Mouse (Mus musculus): ENCODE data around the gene Ggnbp2. TPM values are rescaled to one million over a fixed set of nuclear protein-coding genes. Genes with fewer than 3 reads are reported as not detected.

The Ggnbp2 gene
- polyA plus RNA-seq, 1 experiment = 24.8 TPM

DNA sequence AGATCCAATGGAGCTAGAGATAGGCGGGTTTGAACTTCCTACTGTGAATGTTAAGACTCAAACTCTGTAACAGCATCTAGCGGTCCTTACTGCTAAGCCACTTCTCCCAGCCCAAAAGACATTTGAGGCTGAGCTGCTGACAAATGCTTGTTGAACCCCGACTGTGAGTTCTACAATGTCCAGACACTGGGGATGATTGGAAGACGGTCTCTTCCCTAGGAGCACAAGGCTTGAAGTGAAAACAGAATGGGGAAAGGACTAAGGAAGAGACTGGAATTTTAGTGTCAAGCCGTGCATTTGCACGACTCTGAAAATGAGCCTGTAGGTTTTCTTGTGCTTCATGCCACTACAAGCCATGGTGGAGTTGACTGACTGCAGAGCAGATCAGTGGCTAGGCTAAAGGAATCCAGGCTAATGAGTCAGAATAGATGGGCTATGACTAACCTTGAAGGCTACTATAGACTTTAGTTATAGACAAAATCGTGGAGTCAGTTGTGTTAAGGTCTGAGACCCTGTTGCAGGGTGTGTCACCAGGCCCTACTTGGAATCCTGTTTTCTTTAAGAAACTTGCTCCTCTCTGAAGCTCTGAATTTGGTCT is 46.2 kb upstream of the Ggnbp2 start:
- Histone ChIP-seq H3ac (ENCODE audit: control insufficient read depth, insufficient read length) (peak overlapping the region; percentile 41), H3K79me2 (ENCODE audit: control insufficient read depth, insufficient read depth) (peaks cover 8% of the 10 kb centered on the region), H3K27me3 (ENCODE audit: control insufficient read depth, insufficient read depth, insufficient read length) (no peaks in the 10 kb centered on the region), H3K4me3 (peak overlapping the region; percentile 54), H3K36me3 (ENCODE audit: control insufficient read depth, insufficient read depth) (no peaks in the 10 kb centered on the region), H3K4me2 (ENCODE audit: low read depth) (peak overlapping the region; percentile 68)
- TF ChIP-seq POLR2A (IDR thresholded peaks at IDR 0.05; ENCODE audit: insufficient read length, low read depth) (no peak), TCF3 (IDR thresholded peaks at IDR 0.05; ENCODE audit: insufficient read length, low read depth) (no peak), E2F4 (IDR thresholded peaks at IDR 0.05; ENCODE audit: insufficient read depth) (no peak), CEBPB (IDR thresholded peaks at IDR 0.05; ENCODE audit: insufficient read depth, poor library complexity, severe bottlenecking) (no peak), MYOG (IDR thresholded peaks at IDR 0.05; ENCODE audit: control insufficient read depth in 1 of 3, insufficient read depth in 1 of 3, insufficient read length in 2 of 3, low read depth in 2 of 3) (no peak), REST (IDR thresholded peaks at IDR 0.05; ENCODE audit: insufficient read depth, insufficient read length) (no peak), TCF12 (IDR thresholded peaks at IDR 0.05; ENCODE audit: insufficient read depth, poor library complexity, severe bottlenecking) (no peak), MAX (IDR thresholded peaks at IDR 0.05; ENCODE audit: low read depth) (no peak), POLR2AphosphoS2 (IDR thresholded peaks at IDR 0.05; ENCODE audit: insufficient read length, low read depth) (no peak), SRF (IDR thresholded peaks at IDR 0.05; ENCODE audit: control insufficient read depth, insufficient read length, low read depth) (no peak), USF1 (IDR thresholded peaks at IDR 0.05; ENCODE audit: low read depth) (no peak), MYOD1 (IDR thresholded peaks at IDR 0.05; ENCODE audit: control insufficient read depth in 1 of 3, insufficient read length in 2 of 3, low read depth in 2 of 3) (no peak)

DNA sequence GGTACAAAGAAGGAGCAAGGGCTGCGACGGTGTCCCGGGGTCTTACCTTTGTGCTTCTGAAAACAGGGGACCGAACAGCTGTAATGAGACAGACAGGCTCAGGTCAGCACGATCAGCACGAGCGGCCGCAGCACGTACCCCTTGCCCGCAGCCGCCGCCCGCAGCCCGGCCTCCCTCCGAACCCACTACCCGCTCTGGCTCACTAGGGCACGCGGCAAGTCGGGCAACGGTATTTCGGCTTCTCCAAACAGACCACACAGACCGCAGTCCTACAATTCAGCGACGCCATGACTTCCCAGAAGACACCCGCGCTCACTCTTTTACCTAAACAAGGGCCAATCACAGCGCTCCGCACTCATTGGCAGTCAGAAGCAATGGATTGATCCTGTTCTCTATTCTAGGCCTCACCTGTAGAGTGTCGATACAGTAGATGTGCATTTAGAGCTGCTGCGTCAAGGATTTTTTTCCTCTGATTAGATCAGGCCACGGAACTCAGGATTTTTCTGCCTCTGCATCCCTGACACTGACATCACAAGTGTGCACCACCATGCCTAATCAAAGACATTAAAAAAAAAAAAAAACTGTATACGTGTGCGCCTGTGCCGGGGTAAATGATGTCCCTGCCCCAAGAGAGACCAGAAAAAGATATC is 45.6 kb upstream of the Ggnbp2 start, which contains the start of gene Znhit3:
Znhit3 (minus strand) TSS at position 314 of the 650 bp plus-strand sequence.
- peak within 1 kb of the TSS; percentile 80 for H3K4me2 ChIP-seq (ENCODE audit: low read depth)
- TF ChIP-seq POLR2AphosphoS2 (IDR thresholded peaks at IDR 0.05; ENCODE audit: insufficient read length, low read depth) = peak; percentile 69
- no peak for TF ChIP-seq CEBPB (IDR thresholded peaks at IDR 0.05; ENCODE audit: insufficient read depth, poor library complexity, severe bottlenecking)
- no peak for TF ChIP-seq MYOG (IDR thresholded peaks at IDR 0.05; ENCODE audit: control insufficient read depth in 1 of 3, insufficient read depth in 1 of 3, insufficient read length in 2 of 3, low read depth in 2 of 3)
- no peak for TF ChIP-seq MAX (IDR thresholded peaks at IDR 0.05; ENCODE audit: low read depth)
- peak in 1 of 3 experiments; percentile 1 for TF ChIP-seq MYOD1 (IDR thresholded peaks at IDR 0.05; ENCODE audit: control insufficient read depth in 1 of 3, insufficient read length in 2 of 3, low read depth in 2 of 3)
- TF ChIP-seq POLR2A (IDR thresholded peaks at IDR 0.05; ENCODE audit: insufficient read length, low read depth) = peak; percentile 67
- TF ChIP-seq REST (IDR thresholded peaks at IDR 0.05; ENCODE audit: insufficient read depth, insufficient read length) = no peak
- TF ChIP-seq E2F4 (IDR thresholded peaks at IDR 0.05; ENCODE audit: insufficient read depth) = peak; percentile 86
- no peak for TF ChIP-seq TCF3 (IDR thresholded peaks at IDR 0.05; ENCODE audit: insufficient read length, low read depth)
- peak; percentile 89 for TF ChIP-seq SRF (IDR thresholded peaks at IDR 0.05; ENCODE audit: control insufficient read depth, insufficient read length, low read depth)

DNA sequence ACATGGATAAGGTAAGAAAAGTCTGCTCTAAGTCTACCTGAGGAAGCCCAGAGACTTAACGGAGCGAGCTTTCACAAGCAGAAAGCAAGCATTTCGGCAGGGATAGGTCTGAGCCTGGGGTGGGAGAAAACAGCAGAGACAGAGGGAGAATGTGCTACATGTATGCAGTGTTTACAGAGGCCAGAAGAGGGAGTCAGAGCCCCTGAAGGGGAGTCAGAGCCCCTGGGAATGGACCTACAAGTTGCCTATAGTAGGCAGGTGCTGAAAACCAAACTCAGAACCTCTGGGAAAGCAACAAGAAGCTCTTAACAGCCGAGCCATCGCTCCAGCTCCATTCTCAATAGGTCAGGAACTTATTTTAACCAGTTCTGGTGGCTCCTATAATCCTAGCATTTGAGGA is 44.1 kb upstream of the Ggnbp2 start:
- Histone ChIP-seq H3K36me3 (ENCODE audit: control insufficient read depth, insufficient read depth) (no peaks in the 10 kb centered on the region), H3K4me2 (ENCODE audit: low read depth) (no peak overlapping the region), H3K79me2 (ENCODE audit: control insufficient read depth, insufficient read depth) (peaks cover 8% of the 10 kb centered on the region), H3K27me3 (ENCODE audit: control insufficient read depth, insufficient read depth, insufficient read length) (no peaks in the 10 kb centered on the region), H3K4me3 (no peak overlapping the region), H3ac (ENCODE audit: control insufficient read depth, insufficient read length) (no peak overlapping the region)
- TF ChIP-seq REST (IDR thresholded peaks at IDR 0.05; ENCODE audit: insufficient read depth, insufficient read length) (no peak), SRF (IDR thresholded peaks at IDR 0.05; ENCODE audit: control insufficient read depth, insufficient read length, low read depth) (no peak), MAX (IDR thresholded peaks at IDR 0.05; ENCODE audit: low read depth) (no peak), POLR2AphosphoS2 (IDR thresholded peaks at IDR 0.05; ENCODE audit: insufficient read length, low read depth) (no peak), POLR2A (IDR thresholded peaks at IDR 0.05; ENCODE audit: insufficient read length, low read depth) (no peak), TCF3 (IDR thresholded peaks at IDR 0.05; ENCODE audit: insufficient read length, low read depth) (no peak), CEBPB (IDR thresholded peaks at IDR 0.05; ENCODE audit: insufficient read depth, poor library complexity, severe bottlenecking) (no peak), E2F4 (IDR thresholded peaks at IDR 0.05; ENCODE audit: insufficient read depth) (no peak), TCF12 (IDR thresholded peaks at IDR 0.05; ENCODE audit: insufficient read depth, poor library complexity, severe bottlenecking) (no peak), MYOG (IDR thresholded peaks at IDR 0.05; ENCODE audit: control insufficient read depth in 1 of 3, insufficient read depth in 1 of 3, insufficient read length in 2 of 3, low read depth in 2 of 3) (no peak), USF1 (IDR thresholded peaks at IDR 0.05; ENCODE audit: low read depth) (no peak), MYOD1 (IDR thresholded peaks at IDR 0.05; ENCODE audit: control insufficient read depth in 1 of 3, insufficient read length in 2 of 3, low read depth in 2 of 3) (no peak)

More for the DNA sequence above, 45.6 kb upstream of the Ggnbp2 start, which contains the start of gene Znhit3:
- H3K4me3 ChIP-seq = peak within 1 kb of the TSS; percentile 54
- H3ac ChIP-seq (ENCODE audit: control insufficient read depth, insufficient read length) = peak within 1 kb of the TSS; percentile 41
- H3K27me3 ChIP-seq (ENCODE audit: control insufficient read depth, insufficient read depth, insufficient read length) = no peaks in the 10 kb centered on the region
- peaks cover 8% of the 10 kb centered on the region for H3K79me2 ChIP-seq (ENCODE audit: control insufficient read depth, insufficient read depth)
- H3K36me3 ChIP-seq (ENCODE audit: control insufficient read depth, insufficient read depth) = no peaks in the 10 kb centered on the region

DNA sequence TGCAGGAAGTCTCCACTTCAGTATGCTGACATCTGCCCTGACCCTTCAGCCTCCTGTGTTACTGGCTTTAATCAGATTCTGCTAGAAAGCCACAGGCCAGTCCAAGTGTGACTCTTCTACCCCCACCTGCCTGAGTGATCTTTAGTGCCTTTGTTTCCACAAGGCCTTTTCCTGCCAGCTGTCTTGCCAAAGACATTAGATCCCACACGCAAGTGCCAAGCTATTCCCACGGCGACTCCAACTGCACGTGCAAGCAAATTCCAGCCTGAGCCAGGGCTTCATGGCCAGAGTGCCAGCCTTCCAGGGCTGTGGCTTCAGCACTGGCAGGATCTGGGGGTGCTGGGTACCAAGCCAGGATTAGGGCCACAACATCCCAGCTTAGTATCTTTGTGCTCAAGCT is 39.8 kb upstream of the Ggnbp2 start:
- Histone ChIP-seq H3K27me3 (ENCODE audit: control insufficient read depth, insufficient read depth, insufficient read length) (no peaks in the 10 kb centered on the region), H3K4me3 (no peak overlapping the region), H3K36me3 (ENCODE audit: control insufficient read depth, insufficient read depth) (peaks cover 10% of the 10 kb centered on the region), H3K4me2 (ENCODE audit: low read depth) (no peak overlapping the region), H3ac (ENCODE audit: control insufficient read depth, insufficient read length) (no peak overlapping the region), H3K79me2 (ENCODE audit: control insufficient read depth, insufficient read depth) (peaks cover 2% of the 10 kb centered on the region)
- TF ChIP-seq MYOG (IDR thresholded peaks at IDR 0.05; ENCODE audit: control insufficient read depth in 1 of 3, insufficient read depth in 1 of 3, insufficient read length in 2 of 3, low read depth in 2 of 3) = peak in 2 of 3 experiments; percentile 70 to 88
- TF ChIP-seq MYOD1 (IDR thresholded peaks at IDR 0.05; ENCODE audit: control insufficient read depth in 1 of 3, insufficient read length in 2 of 3, low read depth in 2 of 3) = peak in 2 of 3 experiments; percentile 48 to 76
- no peak for TF ChIP-seq REST (IDR thresholded peaks at IDR 0.05; ENCODE audit: insufficient read depth, insufficient read length)

Measured in myocyte (in vitro differentiated cells).